Mouse (Mus musculus): ENCODE results near the gene Tbc1d24. TPM values are rescaled to one million over a fixed set of nuclear protein-coding genes. Genes with fewer than 3 reads are reported as not detected.

Tbc1d24 gene
- total and polyA plus RNA-seq, 3 experiments: 4.2 to 6.6 (median 4.5) TPM

DNA sequence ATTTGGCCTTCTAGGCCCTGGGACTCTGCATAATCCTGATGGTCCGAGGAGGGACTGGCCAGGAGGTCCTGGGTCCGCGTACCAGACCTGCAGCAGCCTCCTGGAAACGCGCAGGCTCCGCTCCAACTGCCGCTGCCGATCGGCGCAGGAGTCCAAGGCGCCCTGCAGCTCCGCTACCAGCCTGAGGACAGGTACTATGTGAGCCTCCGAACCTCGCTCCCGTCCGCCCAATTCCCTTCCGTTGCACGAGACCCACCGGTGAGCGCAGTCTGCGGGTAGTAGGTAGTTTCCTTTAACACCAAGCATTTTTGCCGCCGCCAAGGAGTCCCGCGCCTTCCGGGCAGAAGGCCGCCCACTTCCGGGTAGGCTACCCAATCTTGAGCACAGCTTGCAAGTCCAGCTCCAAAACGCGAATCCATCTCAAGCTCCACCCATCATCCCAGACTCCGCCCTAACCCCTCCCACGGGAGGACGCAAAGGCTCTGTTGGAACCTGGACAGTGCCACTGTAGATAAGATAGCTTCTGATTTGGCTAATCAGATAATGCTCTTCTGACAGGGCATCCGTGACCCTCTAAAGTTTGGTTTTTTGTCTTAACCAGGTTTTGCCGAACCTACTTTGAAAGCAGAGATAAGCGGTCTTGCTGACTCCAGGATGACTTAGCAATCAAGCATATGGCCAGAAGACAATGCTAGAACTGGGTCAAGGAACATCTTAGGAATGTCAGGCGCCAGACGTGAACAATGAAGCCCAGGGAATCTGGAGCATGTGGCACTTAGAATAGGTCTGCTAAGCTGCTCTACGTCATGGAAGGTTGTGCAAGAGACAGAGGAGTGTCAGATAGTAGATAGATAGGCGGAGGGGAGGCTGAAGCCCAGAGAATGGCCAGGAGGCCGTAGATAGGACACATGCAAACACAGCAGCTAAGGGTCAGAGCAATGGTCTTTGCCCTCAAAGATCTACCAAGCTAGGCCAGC lies 15.4 kb upstream of the Tbc1d24 start, which contains the start of gene Tedc2 (continued):
- TF ChIP-seq RCOR1 (conservative IDR thresholded peaks at IDR 0.05; ENCODE audit: low read depth, low read length) (no peak), GABPA (IDR thresholded peaks at IDR 0.05; ENCODE audit: insufficient replicate concordance, low read depth, low read length) (no peak), NRF1 (IDR thresholded peaks at IDR 0.05; ENCODE audit: low read depth, low read length) (peak; percentile 61), ZC3H11A (IDR thresholded peaks at IDR 0.05; ENCODE audit: low read depth, low read length) (no peak), ZNF384 (IDR thresholded peaks at IDR 0.05; ENCODE audit: low read depth, low read length) (no peak), BHLHE40 (IDR thresholded peaks at IDR 0.05; ENCODE audit: low read depth, low read length) (peak; percentile 64), ZKSCAN1 (IDR thresholded peaks at IDR 0.05; ENCODE audit: borderline replicate concordance, low read depth, low read length) (no peak), NELFE (IDR thresholded peaks at IDR 0.05; ENCODE audit: low read depth, low read length) (peak; percentile 86), RAD21 (IDR thresholded peaks at IDR 0.05; ENCODE audit: low read depth, low read length) (no peak), ETS1 (conservative IDR thresholded peaks at IDR 0.05; ENCODE audit: low read depth, low read length) (0 out of 2 replicates have a peak, but pooled peaks have one; percentile 17), UBTF (IDR thresholded peaks at IDR 0.05; ENCODE audit: low read depth, low read length) (no peak), POLR2A (IDR thresholded peaks at IDR 0.05; ENCODE audit: low read depth, low read length) (peak; percentile 87), JUND (conservative IDR thresholded peaks at IDR 0.05; ENCODE audit: low read depth, low read length) (no peak), ZMIZ1 (IDR thresholded peaks at IDR 0.05; ENCODE audit: low read depth, low read length) (peak; percentile 69)

DNA sequence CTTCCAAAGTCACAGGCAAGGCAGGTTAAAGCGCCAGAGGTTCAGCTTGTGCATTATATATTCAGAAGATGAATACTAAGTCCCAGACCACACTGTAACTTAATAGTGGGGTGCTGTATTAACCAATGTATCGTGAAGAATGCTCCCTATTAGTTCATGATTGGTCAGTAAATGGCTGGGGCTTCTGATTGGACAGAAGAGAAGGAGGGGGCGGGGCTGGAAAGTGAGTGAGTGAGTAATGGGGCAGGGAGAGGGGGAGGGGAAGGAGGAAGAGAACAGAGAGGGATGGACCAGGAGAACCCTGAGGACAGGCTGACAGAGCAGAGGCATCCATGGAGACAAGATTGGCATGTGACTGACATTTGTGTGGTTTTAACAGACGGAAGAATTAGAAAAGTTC lies 11.5 kb upstream of the Tbc1d24 start:
- H3K9me3 ChIP-seq (replicated peaks; ENCODE audit: low read length): no peaks in the 10 kb centered on the region
- H3K79me2 ChIP-seq (replicated peaks; ENCODE audit: control insufficient read depth, extremely low read depth, insufficient read depth, poor library complexity, severe bottlenecking): no peaks in the 10 kb centered on the region; the same call in 1 of the 2 replicates
- H3K36me3 ChIP-seq (replicated peaks in 1 of 2; ENCODE audit: control insufficient read depth in 1 of 2, insufficient read depth in 1 of 2, low read length in 1 of 2): peaks cover 22 to 52% of the 10 kb centered on the region in 2 experiments
- no peak for TF ChIP-seq NELFE (IDR thresholded peaks at IDR 0.05; ENCODE audit: low read depth, low read length)
- TF ChIP-seq E2F4 (IDR thresholded peaks at IDR 0.05; ENCODE audit: insufficient replicate concordance, low read depth, low read length): no peak
- TF ChIP-seq CHD2 (IDR thresholded peaks at IDR 0.05; ENCODE audit: low read length): peak; percentile 44; the same call in 1 of the 2 replicates
- H3K27me3 ChIP-seq (replicated peaks): no peaks in the 10 kb centered on the region
- no peak overlapping the region for H3K4me3 ChIP-seq (replicated peaks in 1 of 3; ENCODE audit: low read depth in 2 of 3, low read length in 2 of 3, poor library complexity in 1 of 3)
- dilution Hi-C loops (cut with MboI; ENCODE audit: extremely low pct_ligation_motif_present, extremely low pct_unique_long_range_greater_than_20kb, low sequenced_read_pairs): no loop called here
- no peak overlapping the region for H3K4me2 ChIP-seq (ENCODE audit: insufficient read depth, low read depth, poor library complexity, severe bottlenecking)
- H3K9ac ChIP-seq (ENCODE audit: insufficient read depth, low read depth): no peak overlapping the region
- H3K27ac ChIP-seq (ENCODE audit: insufficient read depth, low read depth): no peak overlapping the region
- peak; percentile 48 for DNase-seq (ENCODE audit: extremely low read depth)
- peaks cover 7 to 18% of the 10 kb centered on the region in 2 experiments for H3K4me1 ChIP-seq (ENCODE audit: control insufficient read depth in 1 of 2, insufficient read depth in 2 of 2)
- in situ Hi-C loops (cut with MboI; ENCODE audit: low pct_ligation_motif_present, low pct_unique_long_range_greater_than_20kb, low sequenced_read_pairs): no loop called here
